13 mouse cellular contexts compared by ENCODE assay signal in the genomic region with DNA sequence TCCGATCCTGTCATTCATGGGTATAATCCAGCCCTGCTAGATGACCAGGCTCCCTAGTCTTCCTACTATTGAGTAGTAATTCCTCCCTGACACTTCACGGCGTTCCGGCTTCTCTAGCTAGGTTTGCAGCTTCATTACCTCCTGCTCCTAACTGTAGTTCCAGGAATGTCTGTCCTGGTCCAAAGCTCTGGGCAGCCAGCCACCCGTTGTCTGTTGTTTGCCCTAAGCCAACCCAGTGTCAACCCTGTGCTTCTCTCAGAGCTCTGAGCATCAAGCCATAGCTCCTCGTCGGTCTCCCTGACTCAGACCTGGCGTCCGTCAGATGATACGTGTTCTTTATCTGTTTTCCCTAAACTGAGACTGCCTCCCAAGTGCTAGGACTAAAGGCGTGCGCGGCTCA.
DNase-seq lines count a peak whose midpoint lies in the region; ATAC-seq and TF ChIP-seq lines count a peak whose summit lies in the region.
"Had no signal": no experiment of that assay in that cellular context is flagged by ENCODE, and none has a peak within 500 bp of the region (broad histone marks: within the 10 kb centered on the region; RNA-seq: fewer than 3 reads in every experiment).

No protein-coding gene starts in this region.

- DNase-seq in gastrocnemius, adult 2 months = peak; percentile 22
- DNase-seq in gastrocnemius, postnatal 36 days = no peak
- peak; percentile 56 for DNase-seq in kidney, adult 9 months
- DNase-seq in heart, adult 9 months (ENCODE audit: low spot score in 2 of 2) = peak; percentile 16 to 40
- peak; percentile 38 to 76 for DNase-seq in kidney, postnatal 36 days
- DNase-seq in lung, postnatal 10 days = no peak
- DNase-seq: liver; spleen, adult 18-20 months had no signal

- H3K4me1 ChIP-seq in kidney, embryonic 14.5 days (ENCODE audit: control insufficient read depth, insufficient read depth, low read length) = 0 out of 2 replicates have a peak, but pooled peaks cover 3% of the 10 kb centered on the region
- H3K4me1 ChIP-seq: neural tube, embryonic 12.5 days had no signal

- no peak overlapping the region for H3K27ac ChIP-seq in gastrocnemius, adult 2 months
- H3K27ac ChIP-seq in kidney, embryonic 14.5 days (ENCODE audit: low read depth, low read length) = no peak overlapping the region
- H3K27ac ChIP-seq: forebrain, embryonic 12.5 days; midbrain, embryonic 13.5 days; neural tube, embryonic 12.5 days had no signal

- no peak overlapping the region for H3K4me3 ChIP-seq in gastrocnemius, adult 2 months
- H3K4me3 ChIP-seq in kidney, embryonic 14.5 days (ENCODE audit: low read length) = no peak overlapping the region
- H3K4me3 ChIP-seq: forebrain, embryonic 12.5 days; midbrain, embryonic 13.5 days; neural tube, embryonic 12.5 days had no signal

- no peaks in the 10 kb centered on the region for H3K36me3 ChIP-seq in kidney, embryonic 14.5 days (ENCODE audit: control insufficient read depth, insufficient read depth, low read length)
- H3K36me3 ChIP-seq: forebrain, embryonic 12.5 days; midbrain, embryonic 13.5 days; neural tube, embryonic 12.5 days had no signal

- no peak for ATAC-seq in kidney, embryonic 14.5 days (ENCODE audit: low FRiP score, low TSS enrichment)
- no peak for ATAC-seq in erythroid progenitor cell, adult 5-6 weeks (replicated peaks; ENCODE audit: low FRiP score, poor library complexity, severe bottlenecking)
- ATAC-seq: midbrain, embryonic 13.5 days had no signal

- WGBS in kidney, embryonic 14.5 days = 91% methylated on average over 13 of the region's 13 CpGs

- TF ChIP-seq CTCF in gastrocnemius, adult 2 months (IDR thresholded peaks at IDR 0.05) = no peak

- no peak overlapping the region for H3K9ac ChIP-seq in kidney, embryonic 14.5 days (ENCODE audit: low read depth, low read length)
- H3K9ac ChIP-seq: forebrain, embryonic 12.5 days; midbrain, embryonic 13.5 days; neural tube, embryonic 12.5 days had no signal

- no peak overlapping the region for H3K4me2 ChIP-seq in kidney, embryonic 14.5 days (replicated peaks; ENCODE audit: low read depth, low read length)
- H3K4me2 ChIP-seq: forebrain, embryonic 12.5 days; midbrain, embryonic 13.5 days; neural tube, embryonic 12.5 days had no signal

- H3K27me3 ChIP-seq in kidney, embryonic 14.5 days (ENCODE audit: control insufficient read depth, insufficient read depth, low read length) = no peaks in the 10 kb centered on the region
- H3K27me3 ChIP-seq: forebrain, embryonic 12.5 days; midbrain, embryonic 13.5 days; neural tube, embryonic 12.5 days had no signal

- intact Hi-C loops in gastrocnemius, adult 2 months (cut with DNase I) = no loop called here
- intact Hi-C loops in gastrocnemius, postnatal 36 days (cut with DNase I) = no loop called here

- no peaks in the 10 kb centered on the region for H3K9me3 ChIP-seq in kidney, embryonic 14.5 days (ENCODE audit: control insufficient read depth, low read length)
- H3K9me3 ChIP-seq: forebrain, embryonic 12.5 days; midbrain, embryonic 13.5 days; neural tube, embryonic 12.5 days had no signal

Comparison
In these comparisons a context has a peak if more than half of its experiments do, and no peak if none do; other contexts are left out.
1. DNase-seq: peak in gastrocnemius, adult 2 months (single experiment), kidney, adult 9 months (single experiment), heart, adult 9 months (2 of 2) and kidney, postnatal 36 days (2 of 2); none in gastrocnemius, postnatal 36 days (0 of 2) and lung, postnatal 10 days (single experiment).